Mouse (Mus musculus) limb, embryonic 11.5 days (tissue): Measurements from ENCODE around the gene Bloc1s3. TPM values are rescaled to one million over a fixed set of nuclear protein-coding genes. Genes with fewer than 3 reads are reported as not detected.

Experiments used
- ATAC-seq: fragments of 200-750 bp; cut with Nextera tagmentation; 2 replicates; pipeline ENCODE4 v1.8.0; 2017; ENCODE audit warnings: low read depth; ENCODE audit not compliant: insufficient number of reproducible peaks, low FRiP score, low TSS enrichment
- DNase-seq: peaks from one replicate; pipeline ENCODE4 v3.0.0-alpha.2; 2015; ENCODE audit warnings: low spot score
- H3K27ac ChIP-seq: fragments of 300-500 bp; sonication (generic); replicated peaks from 2 replicates; pipeline ENCODE4 v1.5.1; 2014; ENCODE audit warnings: low read depth, mild to moderate bottlenecking, low read length
- H3K27me3 ChIP-seq: fragments of 300-500 bp; sonication (generic); 2 replicates; pipeline ENCODE4 v1.6.1; 2014; ENCODE audit warnings: mild to moderate bottlenecking, low read length, mixed read lengths; ENCODE audit not compliant: control insufficient read depth, insufficient read depth
- H3K36me3 ChIP-seq: fragments of 300-500 bp; sonication (generic); 2 replicates; pipeline ENCODE4 v1.6.1; 2014; ENCODE audit warnings: mild to moderate bottlenecking, low read length, moderate library complexity, mixed read lengths; ENCODE audit not compliant: control insufficient read depth, insufficient read depth
- H3K4me1 ChIP-seq: fragments of 300-500 bp; sonication (generic); 2 replicates; pipeline ENCODE4 v1.6.1; 2014; ENCODE audit warnings: low read length, mixed read lengths; ENCODE audit not compliant: control insufficient read depth, insufficient read depth
- H3K4me2 ChIP-seq: fragments of 300-500 bp; sonication (generic); 2 replicates; pipeline ENCODE4 v1.6.1; 2014; ENCODE audit warnings: low read depth, mild to moderate bottlenecking, moderate library complexity; ENCODE audit not compliant: severe bottlenecking
- H3K4me3 ChIP-seq: fragments of 300-500 bp; sonication (generic); 2 replicates; pipeline ENCODE4 v1.5.1; 2014; ENCODE audit warnings: low read depth, low read length
- H3K9ac ChIP-seq: fragments of 300-500 bp; sonication (generic); 2 replicates; pipeline ENCODE4 v1.6.1; 2014; ENCODE audit warnings: mild to moderate bottlenecking, low read length
- H3K9me3 ChIP-seq: fragments of 300-500 bp; sonication (generic); 2 replicates; pipeline ENCODE4 v1.6.1; 2016; ENCODE audit warnings: low read length; ENCODE audit not compliant: control insufficient read depth
- WGBS: fragments of 180-500 bp; shearing (Covaris S2); extraction: QIAGEN DNeasy Blood & Tissue Kit; methylation state at CpG from one replicate; pipeline ENCODE4 v1.1.7; 2014; 5-methylcytosine and 5-hydroxymethylcytosine counted together
- polyA plus RNA-seq: library from polyadenylated mRNA; unstranded; fragments of >200 nt; fragmentation: Nextera tagmentation; extraction: Ambion mirVana; gene quantifications from 2 replicates; pipeline ENCODE4 v1.2.1, GENCODE M21; 2014

Bloc1s3 gene
- polyA plus RNA-seq, 1 experiment from 2014 or later: 2.7 TPM

GRCm38 (mm10) chr7:19509786-19510185 lies 1.6 kb upstream of the Bloc1s3 start:
- Histone ChIP-seq H3K4me1 (peaks cover 3% of the 10 kb centered on the region), H3K36me3 (no peaks in the 10 kb centered on the region; the same call in 1 of the 2 replicates), H3K27ac (no peak overlapping the region), H3K4me3 (no peak overlapping the region), H3K4me2 (no peak overlapping the region; the same call in 1 of the 2 replicates), H3K9ac (no peak overlapping the region), H3K9me3 (no peaks in the 10 kb centered on the region), H3K27me3 (no peaks in the 10 kb centered on the region)
- no peak for DNase-seq
- 94% methylated on average over 7 of the region's 7 CpGs for WGBS
- ATAC-seq: no peak

GRCm38 (mm10) chr7:19508924-19509568 lies 879 bp upstream of the Bloc1s3 start:
- peak; percentile 8; the same call in 1 of the 2 replicates for ATAC-seq

GRCm38 (mm10) chr7:19507612-19507981 lies 570 bp downstream of the Bloc1s3 start:
- peak overlapping the region; percentile 81 for H3K4me3 ChIP-seq
- no peaks in the 10 kb centered on the region; the same call in 1 of the 2 replicates for H3K36me3 ChIP-seq
- peak overlapping the region; percentile 39; the same call in 1 of the 2 replicates for H3K27ac ChIP-seq
- H3K27me3 ChIP-seq: no peaks in the 10 kb centered on the region
- H3K4me1 ChIP-seq: peaks cover 3% of the 10 kb centered on the region
- ATAC-seq (no peak), DNase-seq (peak; percentile 58)
- H3K9ac ChIP-seq: peak overlapping the region; percentile 64
- H3K9me3 ChIP-seq: no peaks in the 10 kb centered on the region
- peak overlapping the region; percentile 96 for H3K4me2 ChIP-seq
- WGBS: 5% methylated on average over 18 of the region's 18 CpGs

More at GRCm38 (mm10) chr7:19508924-19509568, 879 bp upstream of the Bloc1s3 start:
- H3K27me3 ChIP-seq: no peaks in the 10 kb centered on the region
- H3K36me3 ChIP-seq: no peaks in the 10 kb centered on the region; the same call in 1 of the 2 replicates
- 8% methylated on average over 15 of the region's 15 CpGs for WGBS
- peak overlapping the region; percentile 81 for H3K4me3 ChIP-seq
- peak overlapping the region; percentile 96 for H3K4me2 ChIP-seq
- peak overlapping the region; percentile 47; the same call in 1 of the 2 replicates for H3K27ac ChIP-seq
- H3K4me1 ChIP-seq: peaks cover 3% of the 10 kb centered on the region
- H3K9me3 ChIP-seq: no peaks in the 10 kb centered on the region
- DNase-seq: peak; percentile 40
- H3K9ac ChIP-seq: peak overlapping the region; percentile 90

GRCm38 (mm10) chr7:19506969-19507611 lies 1.1 kb downstream of the Bloc1s3 start:
- Histone ChIP-seq H3K9me3 (no peaks in the 10 kb centered on the region), H3K27me3 (no peaks in the 10 kb centered on the region), H3K4me3 (peak overlapping the region; percentile 81), H3K27ac (no peak overlapping the region; the same call in 1 of the 2 replicates), H3K36me3 (no peaks in the 10 kb centered on the region; the same call in 1 of the 2 replicates), H3K4me1 (peaks cover 3% of the 10 kb centered on the region), H3K4me2 (peak overlapping the region; percentile 96), H3K9ac (peak overlapping the region; percentile 64)
- ATAC-seq: no peak
- WGBS: under 1% methylated on average over 71 of the region's 71 CpGs
- peak; percentile 80 for DNase-seq

- no peak overlapping the region; the same call in 1 of the 2 replicates for H3K9ac ChIP-seq
- WGBS: 35% methylated on average over 6 of the region's 6 CpGs
These were observed 1.8 kb downstream of the Bloc1s3 start for GRCm38 (mm10) chr7:19506326-19506725.

GRCm38 (mm10) chr7:19503481-19504068 lies 4.6 kb downstream of the Bloc1s3 start:
- no peak overlapping the region for H3K4me3 ChIP-seq
- no peak overlapping the region for H3K9ac ChIP-seq
- no peak overlapping the region for H3K4me2 ChIP-seq
- no peak overlapping the region for H3K27ac ChIP-seq
- no peaks in the 10 kb centered on the region for H3K36me3 ChIP-seq
- no peaks in the 10 kb centered on the region for H3K9me3 ChIP-seq
- no peak for ATAC-seq
- H3K27me3 ChIP-seq: no peaks in the 10 kb centered on the region
- DNase-seq: peak; percentile 77
- H3K4me1 ChIP-seq: peaks cover 3% of the 10 kb centered on the region; the same call in 1 of the 2 replicates
- WGBS: 42% methylated on average over 5 of the region's 5 CpGs

More at GRCm38 (mm10) chr7:19506326-19506725, 1.8 kb downstream of the Bloc1s3 start:
- Histone ChIP-seq H3K4me3 (no peak overlapping the region), H3K36me3 (no peaks in the 10 kb centered on the region; the same call in 1 of the 2 replicates), H3K4me2 (peak overlapping the region; percentile 96; the same call in 1 of the 2 replicates), H3K27ac (no peak overlapping the region), H3K9me3 (no peaks in the 10 kb centered on the region), H3K4me1 (peaks cover 3% of the 10 kb centered on the region), H3K27me3 (no peaks in the 10 kb centered on the region)
- DNase-seq (no peak), ATAC-seq (no peak)

GRCm38 (mm10) chr7:19501658-19502057 lies 6.5 kb downstream of the Bloc1s3 start:
- 85% methylated on average over 4 of the region's 4 CpGs for WGBS
- Histone ChIP-seq H3K27me3 (no peaks in the 10 kb centered on the region), H3K36me3 (no peaks in the 10 kb centered on the region), H3K4me3 (no peak overlapping the region), H3K27ac (no peak overlapping the region), H3K4me1 (no peaks in the 10 kb centered on the region), H3K9ac (no peak overlapping the region), H3K9me3 (no peaks in the 10 kb centered on the region), H3K4me2 (no peak overlapping the region)
- no peak for ATAC-seq
- no peak for DNase-seq
